Mouse (Mus musculus) naive thymus-derived CD4-positive, alpha-beta T cell, adult 2 months (primary cell): ENCODE data around the gene Klrb1c.
"Not testable (repeated sequence)": the region's sequence is repeated elsewhere in the genome, so short reads cannot be mapped to it uniquely, and the experiment has no call there.

Source experiments
- DNase-seq: peaks from one replicate; pipeline ENCODE4 v3.0.0-alpha.2; 2011; ENCODE audit warnings: low read depth

The Klrb1c gene

GRCm38 (mm10) chr6:128789115-128789514, at the start of gene Klrb1c:
Gene Klrb1c (minus strand): TSS chr6:128789215.
- no peak for DNase-seq

GRCm38 (mm10) chr6:128837454-128838341, 48.7 kb upstream of the Klrb1c start:
- peak; percentile 49 for DNase-seq

DNA sequence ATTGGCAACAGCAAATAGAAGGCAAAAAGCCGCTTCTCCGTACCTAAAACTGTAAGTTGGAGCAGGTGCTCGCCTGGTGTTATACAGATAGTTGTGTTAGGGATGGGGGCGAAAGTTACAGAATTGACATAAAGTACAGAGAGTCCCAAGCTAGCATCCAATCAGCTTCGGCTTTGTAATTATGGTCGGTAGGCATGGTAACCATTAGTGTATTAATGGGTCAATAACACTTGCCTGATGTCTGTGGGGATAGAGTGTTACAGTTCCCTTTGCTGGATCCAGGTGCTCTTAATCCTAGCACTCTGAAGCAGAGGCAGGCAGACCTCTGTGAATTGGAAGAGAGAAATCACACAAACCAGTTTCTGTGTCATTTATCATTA, 47.9 kb upstream of the Klrb1c start:
- DNase-seq, result no peak

GRCm38 (mm10) chr6:128836191-128836954, 47.4 kb upstream of the Klrb1c start:
- peak; percentile 84 for DNase-seq

GRCm38 (mm10) chr6:128835571-128835970, 46.6 kb upstream of the Klrb1c start:
- peak; percentile 42 for DNase-seq

GRCm38 (mm10) chr6:128833046-128833445, 44.0 kb upstream of the Klrb1c start:
- DNase-seq, result peak; percentile 55

GRCm38 (mm10) chr6:128829837-128830236, 40.8 kb upstream of the Klrb1c start:
- DNase-seq, result no peak

GRCm38 (mm10) chr6:128826781-128827180, 37.8 kb upstream of the Klrb1c start:
- no peak for DNase-seq

DNA sequence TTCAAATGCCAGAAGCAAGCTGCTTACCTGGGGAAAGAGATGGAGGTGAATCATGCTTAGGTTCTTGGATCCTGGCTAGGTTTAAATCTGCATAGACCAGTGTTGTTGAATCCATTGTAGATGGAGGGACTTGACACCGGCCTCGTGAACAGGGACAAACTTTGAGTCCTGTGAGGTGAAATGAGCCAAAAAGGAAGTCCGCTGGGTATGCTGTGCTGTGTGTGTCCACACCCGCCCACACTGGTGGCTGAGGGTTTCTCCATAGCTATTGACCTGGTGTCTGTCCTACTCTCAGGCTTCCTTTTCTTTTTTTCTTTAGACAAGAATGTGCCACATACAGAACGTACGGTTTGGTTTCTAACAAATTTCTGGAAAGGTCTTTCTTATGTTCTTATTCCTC, 37.1 kb upstream of the Klrb1c start, which contains the start of the genes Gm44511 and Klrb1b:
Gene Gm44511 (minus strand): TSS at position 184 of the 400 bp plus-strand sequence.
Gene Klrb1b (minus strand): TSS at position 200 of the 400 bp plus-strand sequence.
- DNase-seq, result no peak

DNA sequence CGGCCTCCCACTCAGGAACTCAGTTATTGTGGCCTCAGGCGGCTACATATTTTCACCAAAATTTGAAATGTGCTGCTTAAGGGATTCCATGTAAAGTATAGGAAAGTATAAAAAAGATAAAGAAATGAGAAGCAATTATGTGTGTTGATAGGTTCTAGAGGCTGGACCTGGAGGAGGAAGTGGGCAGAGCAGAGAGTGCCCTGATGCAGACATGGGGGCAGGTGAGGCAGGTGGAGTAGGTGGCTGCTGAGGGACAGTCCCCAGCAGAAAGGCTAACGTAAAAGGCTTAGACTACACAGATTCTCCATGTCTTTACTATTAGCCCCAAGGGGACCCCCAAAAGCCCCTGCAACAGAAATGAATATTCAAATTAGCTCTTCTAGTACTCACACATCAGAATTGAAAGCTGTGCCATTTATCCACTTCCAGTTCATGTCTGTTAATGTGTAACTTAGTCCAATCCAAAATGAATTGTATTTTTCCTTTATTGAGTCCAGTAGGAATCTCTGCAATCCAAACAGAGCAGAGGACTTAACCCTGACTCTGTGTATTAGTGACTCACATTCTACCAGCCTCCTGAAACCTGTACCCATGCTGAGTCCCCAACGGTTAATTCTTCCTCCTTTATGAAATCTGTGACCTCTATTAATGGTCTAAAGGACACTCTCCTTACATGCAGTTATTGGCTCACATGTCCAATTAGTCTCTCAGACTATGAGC, 29.2 kb upstream of the Klrb1c start:
- no peak for DNase-seq

DNA sequence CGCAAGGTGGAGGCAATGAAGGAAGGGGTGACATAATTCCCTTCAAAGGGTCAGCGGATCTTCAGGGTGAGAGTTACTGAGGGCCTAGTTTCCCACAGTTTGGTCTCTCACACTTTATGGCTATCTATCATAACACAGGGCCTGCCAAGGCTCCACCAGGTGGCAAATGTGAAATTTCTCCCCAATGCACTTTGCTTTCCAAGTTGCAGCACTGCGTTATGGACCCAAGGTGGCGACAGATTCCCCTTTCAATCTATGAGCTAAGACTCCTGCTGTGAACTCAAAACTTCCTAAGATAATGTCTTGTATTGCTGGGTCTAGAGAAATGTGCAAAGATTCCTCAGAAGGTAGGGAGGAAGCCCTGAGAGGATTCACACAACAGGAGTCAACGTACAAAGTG, 19.5 kb upstream of the Klrb1c start:
- peak; percentile 85 for DNase-seq

DNA sequence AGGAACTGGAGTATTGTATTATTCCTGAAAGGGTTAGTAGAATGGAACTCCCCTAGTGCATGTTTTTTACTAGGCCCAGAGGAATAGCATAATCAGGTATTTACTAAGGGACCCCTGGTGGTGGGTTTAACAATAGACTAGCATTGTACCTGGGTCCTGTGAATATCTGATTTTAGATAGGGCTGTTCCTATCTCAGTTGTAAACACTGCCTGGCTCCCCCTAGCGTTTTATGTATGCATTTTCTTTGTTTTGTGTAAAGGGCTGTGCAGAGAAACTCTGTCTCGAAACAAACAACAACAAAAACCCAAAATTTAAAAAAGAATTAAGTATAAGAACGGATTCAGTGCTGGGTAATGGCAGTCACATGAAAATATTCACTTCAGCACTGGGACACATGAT, 18.0 kb upstream of the Klrb1c start:
- peak; percentile 80 for DNase-seq

DNA sequence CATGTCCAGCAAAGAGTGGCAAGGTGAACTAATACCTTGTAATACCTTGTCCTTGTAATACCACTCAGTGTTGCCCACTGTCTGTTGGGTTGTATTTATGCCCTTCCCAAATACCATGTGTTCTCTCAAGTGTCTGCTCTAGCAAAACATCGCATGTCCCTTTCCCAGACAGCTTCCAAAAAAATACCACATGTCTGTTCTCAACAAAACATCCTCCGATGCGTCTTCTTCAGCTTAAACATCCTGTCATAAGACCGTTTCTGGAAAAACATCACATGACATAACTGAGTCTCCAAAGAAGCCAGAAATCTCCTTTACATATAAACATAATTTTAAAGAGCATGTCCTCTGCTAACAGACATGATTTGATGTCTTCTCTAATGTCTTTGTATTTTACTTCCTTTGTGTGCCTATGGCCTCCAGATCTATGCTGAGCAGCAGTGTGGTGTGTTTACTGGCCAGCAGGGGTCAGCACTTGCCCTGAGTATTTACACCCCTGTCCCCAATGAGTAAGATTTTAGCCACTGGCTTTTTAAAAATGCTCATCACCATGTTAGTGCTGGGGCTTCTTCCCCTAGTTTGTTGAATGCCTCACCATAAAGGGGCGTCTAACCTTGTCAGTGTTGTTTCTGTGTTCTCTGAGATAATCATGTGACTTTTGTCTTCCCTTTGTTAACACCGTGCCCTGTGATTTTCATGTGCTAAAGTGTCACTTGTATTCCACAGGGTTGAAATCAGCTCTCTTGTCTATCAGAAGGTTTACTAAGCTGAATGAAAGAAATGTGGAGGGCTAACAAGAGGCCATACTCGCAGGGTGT, 16.0 kb upstream of the Klrb1c start:
- DNase-seq, result peak; percentile 86

- DNase-seq, result peak; percentile 100
Observed at GRCm38 (mm10) chr6:128802999-128803857, 14.2 kb upstream of the Klrb1c start.

GRCm38 (mm10) chr6:128802557-128802956, 13.5 kb upstream of the Klrb1c start:
- DNase-seq, result no peak

GRCm38 (mm10) chr6:128800696-128801095, 11.7 kb upstream of the Klrb1c start:
- not testable (repeated sequence) for DNase-seq

GRCm38 (mm10) chr6:128799896-128800270, 10.9 kb upstream of the Klrb1c start:
- peak; percentile 69 for DNase-seq

- DNase-seq, result peak; percentile 97
Observed at GRCm38 (mm10) chr6:128799144-128799895, 10.3 kb upstream of the Klrb1c start.

DNA sequence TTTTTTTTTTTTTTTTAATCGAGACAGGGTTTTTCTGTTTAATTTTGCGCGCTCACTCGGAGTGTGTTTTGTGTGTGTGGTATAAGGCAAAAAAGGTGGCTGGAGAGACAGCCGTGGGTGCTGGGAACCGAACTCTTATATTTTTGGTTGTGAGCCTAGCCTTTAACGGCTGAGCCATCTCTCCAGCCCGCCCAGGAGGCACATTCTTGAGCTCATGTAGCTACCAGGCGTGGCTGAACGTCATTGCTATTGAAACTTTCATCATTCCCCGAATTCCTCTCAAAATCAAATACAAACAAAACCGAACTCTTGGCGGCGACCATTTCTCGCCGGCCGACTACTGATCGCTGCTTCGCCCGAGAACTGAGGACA, 9.7 kb upstream of the Klrb1c start:
- DNase-seq, result peak; percentile 92
